Mouse (Mus musculus): ENCODE measurements around the gene Myh10.

GRCm38 (mm10) chr11:68682136-68682806 lies 9.1 kb upstream of the Myh10 start:
- TF ChIP-seq CTCF (IDR thresholded peaks at IDR 0.05; ENCODE audit: borderline replicate concordance, extremely low read depth, insufficient read depth, insufficient read length) (no peak), POLR2A (IDR thresholded peaks at IDR 0.05; ENCODE audit: borderline replicate concordance, extremely low read depth, insufficient read depth, insufficient read length, poor library complexity, severe bottlenecking) (no peak)

Data from brain, embryonic 14.5 days (tissue).